Mouse (Mus musculus) lung, adult 2 months (tissue): ENCODE data around the gene Heg1.

Experiments used
- CTCF ChIP-seq: fragments of 200-500 bp; IDR thresholded peaks from 2 replicates; pipeline ENCODE4 v1.5.1; 2011; ENCODE audit warnings: mild to moderate bottlenecking, low read length, control low read depth; ENCODE audit not compliant: insufficient read depth
- POLR2A ChIP-seq: fragments of 200-500 bp; IDR thresholded peaks from 2 replicates; pipeline ENCODE4 v1.6.1; 2011; ENCODE audit warnings: low read depth, mild to moderate bottlenecking, control low read depth, low read length, borderline replicate concordance; ENCODE audit errors: extremely low read depth

- TF ChIP-seq CTCF (no peak), POLR2A (no peak)
These were observed 26.0 kb upstream of the Heg1 start for GRCm38 (mm10) chr16:33658121-33658520.
